Mouse (Mus musculus): ENCODE data around the gene Gnai2.
A peak's percentile ranks its signal among the peaks of the same experiment; 100 is the strongest.
"Not testable (repeated sequence)": the region's sequence is repeated elsewhere in the genome, so short reads cannot be mapped to it uniquely, and the experiment has no call there.

Gene Gnai2

DNA sequence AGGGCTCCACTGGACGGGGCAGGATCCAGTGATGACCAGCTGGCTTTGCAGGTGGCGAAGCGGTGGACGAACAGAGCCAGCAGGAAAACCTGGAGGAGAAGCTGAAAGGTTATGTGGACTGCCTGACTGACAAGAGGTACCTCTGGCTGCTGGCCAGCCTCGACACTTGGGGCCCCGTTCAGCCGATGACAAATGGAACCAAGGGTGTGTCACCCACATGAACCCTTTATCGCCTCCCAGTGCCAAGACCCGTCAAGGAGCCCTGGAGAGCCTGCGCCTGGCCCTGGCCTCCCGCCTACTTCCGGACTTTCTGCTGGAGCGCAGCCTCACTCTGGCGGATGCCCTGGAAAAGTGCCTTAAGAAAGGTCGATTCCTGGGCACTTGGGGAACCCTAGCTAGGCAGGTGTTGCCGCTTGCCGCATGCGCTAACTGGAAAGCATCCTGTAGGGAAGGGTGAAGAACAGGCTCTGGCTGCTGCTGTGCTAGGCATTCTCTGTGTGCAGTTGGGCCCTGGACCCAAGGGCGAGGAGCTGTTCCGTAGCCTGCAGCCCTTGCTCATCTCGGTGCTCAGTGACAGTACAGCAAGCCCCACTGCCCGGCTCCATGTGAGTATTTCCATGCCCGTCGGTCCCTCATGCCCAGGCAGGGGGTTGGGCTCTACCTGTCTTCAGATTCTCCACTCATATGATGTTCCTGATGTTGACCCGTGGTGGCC is 45.0 kb downstream of the Gnai2 start:
- peak; percentile 67 to 81 for DNase-seq (ENCODE audit: low spot score in 2 of 2)

DNA sequence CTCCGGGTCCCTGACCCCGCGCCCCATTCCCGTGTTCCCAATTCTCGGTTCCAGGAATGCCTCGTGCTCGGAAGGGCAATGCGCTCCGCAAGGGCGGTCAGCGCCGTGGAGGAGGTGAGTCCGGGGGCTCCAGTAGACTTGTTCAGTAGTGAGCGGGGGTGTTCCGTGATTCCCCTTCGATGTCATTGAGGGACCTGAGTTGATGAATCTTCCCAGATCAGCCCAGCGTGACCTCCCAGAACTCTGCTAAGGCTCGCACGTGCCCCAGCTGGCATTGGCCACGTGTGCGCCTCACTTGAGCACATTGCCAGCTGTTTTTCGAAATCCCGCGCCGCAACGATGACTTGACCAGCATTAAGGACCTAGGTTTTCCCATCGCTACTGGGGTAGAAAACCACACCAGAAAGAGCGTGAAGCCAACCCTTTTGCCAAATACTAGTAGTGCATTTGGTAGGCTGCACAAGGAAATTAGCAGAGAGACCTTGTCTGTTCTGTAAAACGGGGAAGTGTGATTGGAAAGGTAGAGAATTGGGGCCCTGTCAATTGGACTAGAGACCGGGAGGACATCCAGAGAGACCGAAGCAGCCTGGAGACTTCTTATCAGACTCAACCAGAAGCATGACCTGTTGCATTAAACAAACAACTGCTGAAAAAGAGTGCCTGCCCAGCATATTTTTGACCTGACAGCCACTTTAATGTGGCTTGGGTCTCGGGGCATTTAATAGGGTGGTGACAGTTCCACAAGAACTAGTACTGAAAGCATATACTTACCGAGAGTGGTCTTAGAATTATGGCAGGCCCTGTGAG is 47.1 kb downstream of the Gnai2 start:
- DNase-seq (ENCODE audit: low spot score in 2 of 2), result peak in 1 of 2 experiments; percentile 73

DNA sequence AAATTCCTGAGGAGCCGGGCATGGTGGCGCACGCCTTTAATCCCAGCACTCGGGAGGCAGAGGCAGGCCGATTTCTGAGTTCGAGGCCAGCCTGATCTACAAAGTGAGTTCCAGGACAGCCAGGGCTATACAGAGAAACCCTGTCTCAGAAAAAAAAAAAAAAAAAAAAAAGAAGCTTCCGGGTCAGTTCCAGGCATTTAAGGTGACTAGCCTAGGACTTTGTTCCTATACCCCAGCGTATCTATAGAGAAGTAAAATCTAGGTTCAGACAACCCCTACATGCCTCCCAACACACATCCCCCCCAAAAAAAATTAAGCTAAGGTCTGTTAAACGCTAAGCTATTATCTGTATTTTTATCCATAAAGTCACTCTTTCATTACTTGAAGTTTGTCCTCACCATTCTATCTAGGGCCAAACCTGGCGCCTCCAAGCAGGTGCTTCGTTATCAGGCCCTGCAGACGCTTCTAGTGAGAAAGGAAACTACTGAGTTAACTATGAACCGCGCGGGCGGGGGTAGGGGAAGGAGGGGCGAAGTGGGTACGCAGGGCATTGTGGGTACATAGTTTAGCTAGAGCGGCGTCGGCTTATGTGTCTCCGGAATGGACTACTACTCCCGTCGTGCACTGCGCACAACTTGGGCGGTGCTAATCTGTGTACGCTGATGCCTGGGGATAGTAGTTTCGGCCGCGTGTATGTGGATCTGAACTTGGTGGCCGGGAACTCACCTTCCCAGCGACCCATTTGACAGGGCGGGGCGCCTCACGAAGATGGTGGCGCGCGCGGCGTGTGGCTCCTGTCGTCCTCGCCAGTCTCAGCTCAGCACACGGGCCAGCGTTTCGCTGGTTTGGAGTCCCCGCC is 48.0 kb downstream of the Gnai2 start, which contains the start of gene Ifrd2:
Ifrd2 (plus strand) TSS at position 669 of the 859 bp plus-strand sequence.
- DNase-seq (ENCODE audit: low spot score in 2 of 2), result peak; percentile 97 to 100

DNA sequence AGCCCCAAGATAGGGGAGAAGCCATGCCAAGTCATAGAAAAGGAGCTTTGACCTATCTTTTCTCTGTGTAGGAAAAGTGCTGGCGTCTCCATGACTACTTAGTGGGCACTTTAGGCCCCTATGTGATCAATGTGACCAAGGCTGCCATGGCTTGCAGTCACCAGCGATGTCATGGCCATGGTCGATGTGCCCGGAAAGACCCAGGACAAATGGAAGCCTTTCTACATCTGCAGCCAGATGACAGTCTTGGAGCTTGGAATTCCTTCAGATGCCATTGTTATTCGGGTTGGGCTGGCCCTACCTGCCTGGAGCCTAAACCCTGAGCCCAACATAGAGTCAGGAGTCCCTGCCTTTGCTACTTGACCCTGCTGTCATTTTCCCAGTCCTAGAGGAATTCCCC is 48.7 kb downstream of the Gnai2 start:
- no peak for DNase-seq (ENCODE audit: low spot score in 2 of 2)

DNA sequence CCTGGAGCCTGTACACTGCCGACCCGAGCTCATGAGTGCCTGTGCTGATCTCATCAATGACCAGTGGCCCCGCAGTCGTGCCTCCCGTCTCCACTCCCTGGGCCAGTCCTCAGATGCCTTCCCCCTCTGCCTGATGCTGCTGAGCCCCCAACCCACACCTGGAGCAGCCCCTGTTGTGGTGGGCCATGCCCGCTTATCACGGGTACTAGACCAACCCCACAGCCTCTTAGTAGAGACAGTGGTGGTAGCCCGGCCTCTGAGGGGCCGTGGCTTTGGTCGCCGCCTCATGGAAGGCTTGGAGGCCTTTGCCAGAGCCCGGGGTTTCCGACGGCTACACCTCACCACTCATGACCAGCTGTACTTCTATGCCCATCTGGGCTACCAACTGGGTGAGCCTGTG is 52.0 kb downstream of the Gnai2 start:
- no peak for DNase-seq (ENCODE audit: low spot score in 2 of 2)

DNA sequence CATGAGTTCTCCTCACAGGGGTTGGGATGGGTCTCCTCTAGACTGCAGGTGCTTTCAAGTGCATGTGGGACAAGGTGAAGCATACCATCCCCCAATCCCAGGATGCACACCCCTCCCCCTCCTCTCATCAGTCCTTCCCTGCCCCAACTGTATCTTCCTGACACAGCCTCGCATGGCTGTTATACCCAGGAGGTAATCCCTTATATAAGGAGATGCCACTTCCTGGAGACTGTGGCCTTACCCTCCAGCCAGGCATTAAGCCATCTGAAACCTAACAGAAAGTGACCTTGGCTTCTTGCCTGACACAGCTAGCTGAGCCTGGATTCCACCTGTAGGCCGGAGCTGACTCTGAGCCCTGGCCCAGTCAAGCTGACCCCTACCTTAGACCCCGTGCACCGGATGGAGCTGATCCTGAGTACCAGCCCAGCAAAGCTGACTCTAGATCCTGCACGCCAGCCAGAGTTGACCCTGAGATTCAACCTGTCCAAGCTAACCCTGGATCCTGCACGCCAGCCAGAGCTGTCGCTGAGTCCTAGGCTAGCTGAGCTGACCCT is 52.6 kb downstream of the Gnai2 start:
- no peak for DNase-seq (ENCODE audit: low spot score in 2 of 2)

DNA sequence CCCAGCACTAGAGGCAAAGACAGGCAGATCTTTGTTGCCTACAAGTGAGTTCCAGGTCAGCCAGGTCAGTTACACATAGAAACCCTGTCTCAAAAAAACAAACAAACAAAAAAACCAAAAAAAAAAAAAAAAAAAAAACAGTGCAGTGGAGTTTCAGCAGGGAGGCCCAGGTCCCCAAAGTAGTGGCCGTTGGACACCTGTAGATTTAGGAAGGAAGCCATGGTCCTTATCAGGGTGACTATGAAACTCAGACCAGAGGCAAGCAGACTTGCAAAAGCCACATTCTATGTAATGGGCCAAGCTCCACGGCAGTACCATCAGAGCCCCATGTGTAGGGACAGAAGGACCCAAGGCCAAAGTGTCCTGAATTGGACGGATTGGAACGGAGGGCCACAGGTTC is 53.6 kb downstream of the Gnai2 start:
- DNase-seq (ENCODE audit: low spot score in 2 of 2), result no peak

DNA sequence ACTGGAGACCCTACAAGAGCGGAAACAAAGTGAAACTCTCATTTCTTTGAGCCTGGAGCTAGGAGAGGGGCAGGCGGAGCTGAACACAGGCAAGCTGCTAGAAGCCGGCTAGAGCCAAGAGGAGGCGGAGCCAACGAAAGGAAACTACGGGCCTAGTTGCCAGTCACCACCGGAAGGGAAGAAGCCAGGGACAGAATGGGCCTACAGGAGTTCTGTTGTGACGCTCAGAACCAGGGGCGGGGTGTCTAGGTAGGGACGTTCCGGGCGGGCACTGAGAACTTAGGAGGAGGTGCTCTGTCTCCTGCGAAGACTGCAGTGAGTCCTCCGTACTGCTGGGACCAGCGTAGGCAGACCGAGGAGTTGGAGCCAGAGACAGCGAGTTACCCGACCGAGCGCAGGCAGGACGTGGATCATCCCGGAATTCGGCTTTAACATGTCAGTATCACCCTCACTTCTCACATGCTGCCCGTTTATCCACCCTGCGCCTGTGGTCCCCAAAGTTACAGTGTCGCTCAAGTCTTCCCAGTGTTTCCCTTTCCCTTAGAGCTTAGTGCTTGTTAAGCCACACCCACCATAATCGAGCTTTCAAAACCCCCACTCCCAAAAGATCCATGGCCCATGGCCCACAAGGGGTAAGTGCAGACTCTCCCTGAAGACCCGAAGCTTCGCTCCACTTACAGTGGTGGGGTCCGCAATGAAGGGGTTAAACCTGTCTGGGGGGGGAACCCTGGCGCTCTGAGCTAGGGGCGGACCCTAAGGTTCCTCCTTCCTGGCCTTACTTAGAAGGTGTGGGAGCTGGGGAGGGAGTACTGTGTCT is 54.5 kb downstream of the Gnai2 start, which contains the start of gene Hyal3:
Hyal3 (plus strand) TSS at position 318 of the 817 bp plus-strand sequence.
- peak; percentile 83 to 89 for DNase-seq (ENCODE audit: low spot score in 2 of 2)

DNA sequence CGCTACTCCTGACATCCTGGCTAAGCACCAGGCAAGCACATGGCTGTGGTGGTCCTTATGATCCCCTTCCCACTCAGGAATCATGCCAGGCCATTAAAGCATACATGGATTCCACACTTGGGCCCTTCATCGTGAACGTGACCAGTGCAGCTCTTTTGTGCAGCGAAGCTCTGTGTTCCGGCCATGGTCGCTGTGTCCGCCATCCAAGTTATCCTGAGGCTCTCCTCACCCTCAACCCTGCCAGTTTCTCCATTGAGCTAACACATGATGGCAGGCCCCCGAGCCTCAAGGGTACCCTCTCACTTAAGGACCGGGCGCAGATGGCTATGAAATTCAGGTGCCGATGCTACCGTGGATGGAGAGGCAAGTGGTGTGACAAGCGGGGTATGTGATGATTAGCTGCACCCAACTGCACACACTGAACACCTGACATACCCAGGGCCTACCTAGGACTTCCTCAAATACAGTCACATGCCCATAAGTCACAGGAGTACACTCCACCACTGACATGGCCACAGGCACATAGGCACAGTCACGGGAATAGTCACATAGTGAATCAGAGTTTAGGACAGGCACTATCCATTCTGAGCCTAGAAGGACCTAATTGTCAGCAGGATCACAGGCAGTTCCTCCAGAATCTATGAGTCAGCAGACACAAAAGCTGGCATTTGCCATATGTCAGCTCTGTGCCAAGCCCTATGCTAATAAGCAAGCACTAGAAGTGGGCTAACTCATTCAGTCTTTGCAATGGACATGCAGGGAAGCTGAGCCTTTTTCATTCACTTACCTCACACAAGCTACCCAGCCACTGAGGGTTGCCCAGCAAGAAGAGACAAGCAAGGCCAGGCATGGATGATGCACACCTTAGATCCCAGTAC is 55.9 kb downstream of the Gnai2 start:
- no peak for DNase-seq (ENCODE audit: low spot score in 2 of 2)

DNA sequence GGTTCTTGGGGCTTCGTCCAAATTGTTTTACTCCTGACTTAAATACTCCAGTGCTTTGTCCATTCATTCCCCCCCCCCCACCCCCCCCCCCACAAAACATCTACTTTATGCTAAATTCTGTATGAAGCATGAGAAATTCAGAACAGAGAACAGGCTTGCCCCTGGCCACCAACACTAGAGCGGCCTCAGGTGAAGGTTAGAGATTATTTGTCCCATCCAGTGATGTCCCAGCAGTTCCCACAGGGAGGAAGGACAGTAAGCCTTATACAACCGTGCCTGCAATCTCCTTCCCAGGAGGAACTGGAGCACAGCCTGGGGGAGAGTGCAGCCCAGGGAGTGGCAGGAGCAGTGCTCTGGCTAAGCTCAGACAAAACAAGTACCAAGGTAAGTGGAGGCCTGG is 56.6 kb downstream of the Gnai2 start, which contains the start of gene Naa80:
Naa80 (plus strand) TSS at position 301 of the 400 bp plus-strand sequence.
- DNase-seq (ENCODE audit: low spot score in 2 of 2), result no peak

DNA sequence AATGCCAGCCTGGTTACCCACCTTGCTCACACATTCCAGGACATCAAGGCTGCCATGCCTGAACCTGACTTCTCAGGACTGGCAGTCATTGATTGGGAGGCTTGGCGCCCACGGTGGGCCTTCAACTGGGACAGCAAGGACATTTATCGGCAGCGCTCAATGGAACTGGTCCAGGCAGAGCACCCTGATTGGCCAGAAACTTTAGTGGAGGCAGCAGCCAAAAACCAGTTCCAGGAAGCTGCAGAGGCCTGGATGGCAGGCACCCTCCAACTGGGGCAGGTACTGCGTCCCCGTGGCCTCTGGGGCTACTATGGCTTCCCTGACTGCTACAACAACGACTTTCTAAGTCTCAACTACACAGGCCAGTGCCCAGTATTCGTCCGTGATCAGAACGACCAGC is 57.3 kb downstream of the Gnai2 start:
- no peak for DNase-seq (ENCODE audit: low spot score in 2 of 2)

DNA sequence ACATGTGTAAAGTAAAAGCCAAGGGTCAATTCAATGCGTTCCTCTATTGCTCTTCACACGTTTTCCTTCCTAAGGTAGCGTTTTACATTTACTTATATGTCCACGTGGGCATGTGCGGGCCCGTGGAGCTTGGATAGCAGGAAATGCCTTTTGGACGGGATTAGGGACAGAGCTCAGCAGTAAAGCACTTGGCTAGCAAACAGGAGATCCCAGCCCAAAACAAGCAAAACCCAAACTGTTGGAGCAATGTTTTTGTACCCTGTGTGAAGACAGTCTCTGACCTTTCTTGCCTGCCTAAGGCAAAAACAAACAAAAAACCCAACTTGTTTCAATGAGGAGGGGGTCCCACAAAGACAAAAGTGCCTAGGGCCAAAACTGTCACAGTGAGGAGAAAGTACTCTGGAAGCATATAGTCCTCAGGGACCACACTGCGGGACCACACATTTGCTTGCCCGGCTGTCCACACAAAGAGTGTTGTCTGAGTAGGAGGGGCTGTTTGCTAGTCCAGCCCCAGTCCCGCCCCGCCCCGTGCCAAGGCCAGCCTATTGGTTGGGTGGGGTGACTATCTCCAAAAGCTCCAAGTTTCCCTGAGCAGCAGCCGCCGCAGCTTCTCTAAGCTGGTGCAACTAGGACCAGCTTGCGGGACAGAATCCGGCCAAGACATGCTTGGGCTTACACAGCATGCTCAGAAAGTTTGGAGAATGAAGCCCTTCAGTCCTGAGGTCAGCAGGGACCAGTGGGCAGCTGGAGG is 58.6 kb downstream of the Gnai2 start, which contains the start of gene Hyal1:
Hyal1 (plus strand) TSS at position 571 of the 751 bp plus-strand sequence.
- DNase-seq (ENCODE audit: low spot score in 2 of 2), result peak; percentile 69 to 86

DNA sequence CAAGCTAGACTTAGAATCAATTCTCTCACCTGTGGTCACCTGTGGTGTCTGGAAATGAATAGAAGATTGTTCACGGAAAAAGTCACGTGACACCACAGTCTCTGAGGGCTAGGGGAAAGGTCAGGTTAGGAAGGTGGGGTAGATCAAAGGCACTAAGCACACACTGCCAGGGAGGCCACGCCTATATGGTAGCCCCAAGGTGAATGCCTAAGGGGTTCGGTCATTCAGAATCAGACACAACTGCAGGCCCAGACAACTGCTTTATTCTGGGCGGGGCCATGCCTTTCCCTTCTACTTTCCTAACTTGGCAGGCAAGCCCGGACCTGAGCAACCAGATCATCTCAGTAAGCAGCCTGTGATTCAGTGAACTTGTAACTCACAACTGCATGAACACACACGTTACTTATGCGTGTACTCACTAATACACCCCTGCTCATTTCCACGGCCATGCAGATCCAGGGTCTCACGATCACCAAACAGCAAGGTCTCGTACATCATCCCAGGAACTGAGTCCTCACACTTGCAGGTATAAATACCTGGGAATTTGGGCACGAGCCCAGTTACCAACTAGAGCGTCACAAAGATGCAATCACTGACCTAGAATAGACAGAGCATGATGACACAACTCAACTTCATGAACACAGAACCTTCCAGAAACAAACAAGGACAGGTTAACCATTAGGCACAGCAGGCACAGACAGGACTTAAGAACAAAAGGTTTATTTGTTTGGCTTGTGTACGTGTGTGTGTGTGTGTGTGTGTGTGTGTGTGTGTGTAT is 59.4 kb downstream of the Gnai2 start:
- DNase-seq (ENCODE audit: low spot score in 2 of 2), result no peak

DNA sequence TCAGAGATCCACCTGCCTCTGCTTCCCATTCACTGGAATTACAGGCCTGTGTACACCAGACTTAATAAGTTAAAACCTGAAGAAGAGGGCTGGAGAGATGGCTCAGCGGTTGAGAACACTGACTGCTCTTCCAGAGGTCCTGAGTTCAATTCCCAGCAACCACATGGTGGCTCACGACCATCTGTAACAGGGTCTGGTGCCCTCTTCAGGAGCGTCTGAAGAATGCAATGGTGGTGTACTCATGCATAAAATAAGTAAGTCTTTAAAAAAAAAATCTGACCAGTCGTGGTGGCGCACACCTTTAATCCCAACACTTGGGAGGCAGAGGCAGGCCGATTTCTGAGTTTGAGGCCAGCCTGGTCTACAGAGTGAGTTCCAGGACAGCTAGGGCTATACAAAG is 61.4 kb downstream of the Gnai2 start:
- DNase-seq (ENCODE audit: low spot score in 2 of 2), result not testable (repeated sequence)

DNA sequence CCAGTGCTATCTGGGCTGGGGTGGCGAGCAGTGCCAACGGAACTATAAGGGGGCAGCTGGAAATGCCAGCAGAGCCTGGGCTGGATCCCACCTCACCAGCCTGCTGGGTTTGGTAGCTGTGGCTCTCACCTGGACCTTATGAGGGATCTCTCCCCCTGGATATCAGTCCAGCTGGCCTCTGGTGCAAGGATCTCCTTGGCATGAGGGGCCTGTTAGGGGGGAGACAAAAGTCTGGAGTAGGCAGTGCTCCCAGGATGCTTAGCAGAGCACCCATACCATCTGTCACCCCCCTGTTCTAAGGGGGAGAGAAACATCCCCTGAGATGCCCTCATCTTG is 62.9 kb downstream of the Gnai2 start:
- DNase-seq (ENCODE audit: low spot score in 2 of 2), result no peak

DNA sequence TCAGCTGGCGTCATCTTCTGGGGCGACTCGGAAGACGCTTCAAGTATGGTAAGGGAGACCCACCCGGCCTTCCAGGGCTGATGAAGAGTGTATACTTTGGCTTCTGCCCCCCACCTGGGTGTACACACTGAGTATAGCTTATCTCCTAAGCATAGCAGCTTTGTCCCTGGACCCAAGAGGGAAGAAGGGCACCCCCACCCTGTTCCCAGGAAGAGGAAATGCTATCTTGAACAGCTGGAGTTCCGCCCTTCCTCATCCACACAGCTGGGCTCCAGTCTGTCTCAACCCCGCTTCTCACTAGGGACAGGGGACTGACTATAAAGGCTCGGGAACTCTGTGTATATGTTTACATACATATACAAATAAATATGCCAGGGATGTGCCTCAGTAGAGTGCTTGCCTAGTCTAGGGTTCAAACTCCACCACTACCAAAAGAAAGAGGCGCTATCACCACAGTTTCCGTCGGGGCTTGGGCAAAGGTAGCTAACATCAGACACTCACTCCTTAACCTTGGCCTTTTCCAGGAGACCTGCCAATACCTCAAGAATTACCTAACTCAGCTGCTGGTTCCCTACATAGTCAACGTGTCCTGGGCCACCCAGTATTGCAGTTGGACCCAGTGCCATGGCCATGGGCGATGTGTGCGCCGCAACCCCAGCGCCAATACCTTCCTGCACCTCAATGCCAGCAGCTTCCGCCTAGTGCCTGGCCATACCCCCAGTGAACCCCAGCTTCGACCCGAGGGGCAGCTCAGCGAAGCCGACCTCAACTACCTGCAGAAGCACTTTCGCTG is 63.4 kb downstream of the Gnai2 start:
- no peak for DNase-seq (ENCODE audit: low spot score in 2 of 2)

DNA sequence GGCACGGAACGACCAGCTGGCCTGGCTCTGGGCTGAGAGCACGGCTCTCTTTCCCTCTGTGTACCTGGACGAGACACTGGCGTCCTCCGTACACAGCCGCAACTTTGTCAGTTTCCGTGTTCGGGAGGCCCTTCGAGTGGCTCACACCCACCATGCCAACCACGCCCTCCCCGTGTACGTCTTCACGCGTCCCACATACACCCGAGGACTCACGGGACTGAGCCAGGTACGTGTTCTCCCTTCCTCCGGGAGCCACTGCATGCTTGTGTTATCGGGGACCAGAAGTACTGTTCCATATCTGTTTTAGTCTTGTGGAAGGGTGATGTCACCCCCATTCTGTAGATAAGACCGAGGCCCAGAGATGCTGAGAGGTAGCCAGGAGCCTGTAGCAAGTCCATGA is 64.3 kb downstream of the Gnai2 start:
- peak in 1 of 2 experiments; percentile 25 for DNase-seq (ENCODE audit: low spot score in 2 of 2)

Measured in spleen, postnatal 10 days (tissue).